Mouse (Mus musculus): Measurements from ENCODE around the gene Gm5089. TPM values are rescaled to one million over a fixed set of nuclear protein-coding genes. Genes with fewer than 3 reads are reported as not detected.

Gm5089 gene
- total RNA-seq, 2 experiments from 2014 or later = not detected

DNA sequence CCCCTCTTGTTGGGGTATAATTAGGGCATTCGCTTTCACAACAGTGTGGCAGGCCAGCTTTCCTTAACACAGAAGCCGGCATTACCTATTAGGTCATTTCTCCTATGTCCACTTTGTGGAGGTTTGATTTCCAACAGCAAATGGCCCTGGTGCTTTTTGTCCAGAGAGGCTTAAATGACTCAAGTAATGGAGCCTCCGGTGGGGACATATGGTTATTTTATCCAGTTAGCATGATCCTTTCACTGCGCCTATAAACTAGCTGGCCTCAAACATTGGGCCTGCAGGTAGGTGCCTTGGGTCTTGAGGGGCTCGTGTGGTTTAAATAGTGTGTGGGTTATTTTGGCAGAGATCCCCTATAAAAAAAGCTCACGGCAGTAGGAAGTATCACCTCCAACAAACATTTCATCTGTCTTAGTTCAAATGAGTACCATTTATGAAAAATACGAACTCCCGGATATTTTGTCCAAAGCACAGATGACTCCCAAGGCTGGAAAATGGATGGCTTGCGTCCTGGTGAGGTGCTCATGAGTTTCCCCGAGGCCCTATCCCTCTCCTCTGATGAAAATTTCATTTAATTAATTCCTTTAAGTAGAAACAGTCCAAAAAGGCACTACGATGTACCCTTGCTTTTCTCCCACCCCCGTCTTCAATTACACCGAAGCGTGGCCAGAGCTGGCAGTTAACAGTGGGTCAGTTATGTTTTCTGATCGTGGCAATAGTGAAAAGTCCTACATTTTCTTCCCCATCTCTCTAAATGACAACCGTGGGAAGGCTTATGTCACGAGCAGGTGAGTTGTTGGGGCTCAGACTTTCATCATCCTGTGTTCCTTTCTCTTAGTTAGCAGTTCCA is 64.4 kb downstream of the Gm5089 start:
- DNase-seq = no peak

DNA sequence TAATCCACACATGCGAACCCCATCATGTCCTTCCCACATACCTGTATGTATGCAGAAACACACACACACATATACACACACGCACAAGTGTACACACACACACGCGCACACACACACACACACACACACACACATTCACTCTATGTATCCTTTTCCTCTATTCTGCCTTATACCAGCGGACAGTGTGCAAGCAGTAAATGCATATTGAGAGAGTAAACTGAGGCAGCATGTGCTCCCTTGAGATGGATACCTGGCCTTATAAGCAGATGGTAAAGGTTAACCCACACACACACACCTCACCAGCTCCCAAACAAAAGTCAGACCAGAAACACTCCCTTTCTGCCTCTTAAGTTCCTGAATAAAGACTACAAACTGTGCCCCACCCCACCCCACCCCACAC is 65.2 kb downstream of the Gm5089 start:
- no peak for DNase-seq

DNA sequence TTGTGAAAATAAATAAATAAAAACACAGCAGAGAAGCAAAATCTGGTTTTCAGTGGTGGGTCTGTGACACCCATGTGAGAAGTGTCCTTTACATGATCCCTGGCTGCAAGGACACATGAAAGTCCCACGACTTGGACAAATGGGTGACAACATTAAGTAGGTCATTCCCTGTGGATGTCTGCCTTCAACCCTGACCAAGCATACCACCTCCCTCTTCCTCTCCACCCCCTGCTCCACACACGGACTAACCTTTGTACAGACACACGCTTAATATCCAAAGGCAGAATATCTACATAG is 65.7 kb downstream of the Gm5089 start:
- no peak for DNase-seq

Other genes with a start within 250 kb of the Gm5089 start
- not detected for gene Zic5, start 14.6 kb upstream of the Gm5089 start, total RNA-seq (2021)
- not detected for gene Zic2, start 24.3 kb upstream of the Gm5089 start, total RNA-seq (2021)
- gene Gm10837, start 39.5 kb upstream of the Gm5089 start, total RNA-seq (2021) = not detected
- 10 to 100 TPM; 39.0 to 45.6 TPM for gene Pcca, start 83.2 kb upstream of the Gm5089 start, total RNA-seq (2021)

Data from gastrocnemius, postnatal 25 days (tissue).